Mouse (Mus musculus) cerebellum, adult 18-20 months (tissue): ENCODE data around the gene Cdk1.
"Not testable (repeated sequence)": the region's sequence is repeated elsewhere in the genome, so short reads cannot be mapped to it uniquely, and the experiment has no call there.

Experiments used
- DNase-seq, 2 experiments: peaks; one replicate each; pipeline ENCODE4 v3.0.0; 2021

Gene Cdk1

GRCm38 (mm10) chr10:69352212-69353085, at the start of gene Cdk1:
TSS of gene Cdk1 (minus strand) at chr10:69352938.
- peak; percentile 92 to 94 for DNase-seq

GRCm38 (mm10) chr10:69399814-69400385, 47.2 kb upstream of the Cdk1 start:
- DNase-seq, result no peak

- peak in 1 of 2 experiments; percentile 7 for DNase-seq
These were observed 46.2 kb upstream of the Cdk1 start, which contains the start of gene Ank3 for GRCm38 (mm10) chr10:69398763-69399590. TSS of gene Ank3 (plus strand) at chr10:69398773.

DNA sequence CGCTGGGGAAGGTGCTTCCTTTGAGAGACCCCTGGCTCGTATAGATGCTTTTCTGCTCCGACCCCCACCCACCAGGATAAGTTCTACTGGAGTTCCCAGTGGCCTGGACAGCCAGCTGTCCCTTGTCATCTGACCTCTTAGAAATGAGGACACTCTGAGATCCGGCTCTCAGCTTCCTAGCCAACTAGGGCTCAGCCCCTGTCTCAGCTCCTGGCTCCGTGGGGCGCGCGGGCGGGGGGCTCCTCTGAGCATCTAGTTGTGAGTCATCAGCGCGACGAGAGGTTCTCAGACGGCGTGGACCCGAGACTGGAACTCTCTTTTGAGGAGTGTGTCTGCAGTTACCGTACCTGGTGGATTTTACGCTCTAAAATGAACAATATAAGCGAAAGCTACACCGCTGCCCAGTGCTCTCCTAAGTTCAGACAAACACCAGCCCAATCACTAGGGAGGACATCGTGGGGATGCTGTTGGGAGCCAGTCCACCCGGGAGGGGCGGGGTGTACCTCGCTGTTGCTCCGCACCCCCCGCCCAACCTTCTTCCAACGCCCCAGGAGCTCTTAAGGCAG, 45.5 kb upstream of the Cdk1 start:
- peak in 1 of 2 experiments; percentile 1 for DNase-seq

- DNase-seq, result no peak
These were observed 36.8 kb upstream of the Cdk1 start for GRCm38 (mm10) chr10:69389511-69389910.

GRCm38 (mm10) chr10:69386767-69387166, 34.0 kb upstream of the Cdk1 start:
- no peak for DNase-seq

DNA sequence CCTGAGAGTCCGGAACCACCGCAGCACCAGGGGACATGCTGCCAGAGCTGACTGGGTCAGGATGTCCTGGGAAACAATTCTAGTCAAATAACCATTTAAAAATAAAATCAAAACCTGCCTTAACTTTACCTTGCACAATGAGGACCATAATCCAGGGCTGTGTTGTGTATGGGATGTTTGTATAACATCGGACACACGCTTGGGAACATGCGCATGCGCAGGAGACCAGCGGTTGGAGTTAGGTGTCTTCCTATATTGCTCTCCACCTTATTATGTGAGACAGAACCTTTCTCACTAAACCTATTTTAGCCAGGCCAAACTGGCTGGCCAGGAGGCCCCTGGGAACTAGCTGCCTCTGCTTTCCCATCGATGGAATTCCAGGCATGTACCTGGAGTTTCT, 32.4 kb upstream of the Cdk1 start:
- DNase-seq, result no peak

- DNase-seq, result no peak
These were observed 31.9 kb upstream of the Cdk1 start for GRCm38 (mm10) chr10:69384640-69385039.

DNA sequence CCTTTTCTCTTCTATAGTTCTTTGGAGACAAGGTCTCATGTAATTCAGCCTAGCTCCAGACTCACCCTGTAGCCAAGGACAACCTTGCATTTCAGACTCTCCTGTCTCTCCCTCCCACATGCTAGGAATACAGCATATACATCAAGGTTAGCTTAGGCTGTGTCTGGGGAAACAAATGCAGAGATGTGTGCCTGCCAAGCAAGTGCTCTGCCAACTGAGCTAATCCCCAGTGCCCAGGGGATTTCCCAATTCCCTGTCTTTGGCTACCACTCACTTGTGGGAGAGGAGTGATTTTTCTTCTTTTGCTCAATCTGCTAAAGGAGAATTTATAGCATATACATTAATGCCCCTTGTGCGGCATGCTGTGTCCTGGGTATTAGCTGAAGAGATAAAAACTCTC, 30.4 kb upstream of the Cdk1 start:
- no peak for DNase-seq

DNA sequence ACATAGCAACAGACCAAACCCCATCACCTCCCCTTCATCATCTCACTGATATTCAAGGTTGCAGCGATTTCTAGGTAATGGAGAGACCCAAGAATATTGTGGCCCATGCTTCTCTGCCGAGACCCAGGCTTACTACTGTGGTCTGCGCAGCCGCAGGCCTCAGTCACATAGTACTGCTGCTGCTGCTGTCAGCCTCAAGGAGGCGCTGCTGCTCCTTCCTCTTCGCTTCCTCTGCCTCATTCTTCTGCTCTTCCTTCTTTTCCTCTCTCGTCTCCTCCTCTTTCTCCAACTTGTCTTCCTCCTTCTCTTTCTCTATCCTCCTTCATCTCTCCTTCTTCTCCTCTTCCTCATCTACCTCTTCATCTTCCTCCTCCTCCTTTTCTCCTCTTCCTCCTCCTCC, 22.4 kb upstream of the Cdk1 start:
- no peak for DNase-seq

DNA sequence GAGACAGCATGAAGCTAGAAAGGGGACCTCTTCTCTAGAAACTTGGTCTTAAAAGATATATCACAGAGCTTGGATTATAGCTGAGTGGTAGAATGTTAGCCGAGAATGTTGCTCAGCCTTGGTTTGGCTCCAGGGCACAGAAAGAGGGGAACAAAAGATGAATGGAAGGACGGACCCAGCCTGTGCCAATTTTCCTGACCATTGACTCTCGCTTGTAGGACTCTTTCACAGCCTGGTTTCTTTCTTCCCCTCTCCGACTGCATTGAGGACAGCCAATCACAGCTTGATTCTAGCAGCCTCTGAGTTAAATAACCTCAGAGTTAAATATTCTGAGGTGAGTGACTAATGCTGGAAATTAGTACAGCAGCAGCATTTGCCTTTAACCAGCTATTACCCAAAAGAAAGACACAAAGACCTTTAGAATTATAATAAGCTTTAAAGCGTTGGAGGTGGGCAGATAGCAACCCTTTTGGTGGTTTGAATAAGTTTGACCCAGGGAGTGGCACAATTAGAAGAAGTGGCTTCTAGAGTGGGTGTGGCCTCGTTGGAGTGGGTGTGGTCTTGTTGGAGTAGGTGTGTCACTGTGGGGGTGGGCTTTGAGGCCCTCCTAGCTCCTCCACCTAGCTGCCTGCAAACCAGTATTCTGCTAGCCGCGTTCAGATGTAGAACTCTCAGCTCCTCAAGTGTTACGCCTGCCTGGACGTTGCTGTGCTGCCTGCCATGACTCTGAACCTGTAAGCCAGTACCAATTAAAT, 21.2 kb upstream of the Cdk1 start:
- no peak for DNase-seq

DNA sequence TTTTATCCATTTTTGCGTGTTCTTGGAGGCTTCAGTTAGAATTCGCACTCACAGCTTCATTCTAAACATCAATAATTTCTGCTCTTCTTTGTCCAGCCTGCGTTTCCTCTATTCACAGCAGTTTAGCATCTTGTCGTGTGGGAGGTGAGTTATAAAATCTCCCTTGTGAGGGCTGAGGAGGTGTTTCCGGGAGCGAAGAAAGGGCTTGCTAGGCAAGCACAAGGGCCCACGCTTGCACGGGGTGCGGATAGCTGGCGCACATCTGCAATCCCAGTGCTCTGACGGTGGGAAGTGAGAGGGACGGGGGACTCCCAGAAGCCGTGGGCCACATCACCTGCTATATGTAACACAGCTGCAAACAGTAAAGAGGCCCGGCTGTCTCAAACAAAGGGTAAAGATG, 19.3 kb upstream of the Cdk1 start:
- DNase-seq, result no peak

DNA sequence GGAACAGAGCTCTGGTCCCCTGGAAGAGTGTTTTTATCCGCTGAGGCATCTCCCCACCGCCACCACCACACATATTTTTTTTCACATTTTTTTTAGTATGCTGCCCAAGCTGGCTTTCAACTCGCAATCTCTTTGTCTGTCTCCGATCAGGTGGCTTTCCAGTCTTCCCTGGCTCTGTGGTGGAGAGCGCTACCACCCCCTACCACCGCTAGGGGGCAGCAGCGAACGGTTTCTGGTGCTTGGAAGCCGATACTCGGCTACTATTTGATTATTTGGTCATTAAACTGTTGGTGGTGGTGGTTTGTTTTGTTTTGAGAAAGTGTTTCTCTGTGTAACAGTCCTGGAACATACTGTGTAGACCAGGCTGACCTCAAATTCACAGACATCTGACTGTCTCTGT, 18.7 kb upstream of the Cdk1 start:
- peak; percentile 13 to 49 for DNase-seq

DNA sequence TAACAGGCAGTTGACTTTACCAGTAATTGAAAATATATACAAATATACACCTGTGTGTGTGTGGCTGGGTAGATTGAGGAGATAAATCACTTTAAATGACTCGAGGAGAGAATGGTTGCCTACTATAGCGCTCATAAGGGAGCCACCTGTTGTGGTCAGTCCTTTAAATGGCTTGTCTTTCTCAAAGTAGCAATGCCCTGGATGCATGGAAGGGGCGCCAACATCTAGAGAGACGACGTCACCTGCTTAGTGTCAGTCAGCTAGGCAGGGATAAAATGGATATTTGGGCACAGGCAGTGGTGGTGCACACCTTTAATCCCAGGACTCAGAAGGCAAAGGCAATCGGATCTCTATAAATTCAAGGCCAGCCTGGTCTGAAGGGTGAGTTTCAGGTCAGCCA, 16.6 kb upstream of the Cdk1 start:
- no peak for DNase-seq

DNA sequence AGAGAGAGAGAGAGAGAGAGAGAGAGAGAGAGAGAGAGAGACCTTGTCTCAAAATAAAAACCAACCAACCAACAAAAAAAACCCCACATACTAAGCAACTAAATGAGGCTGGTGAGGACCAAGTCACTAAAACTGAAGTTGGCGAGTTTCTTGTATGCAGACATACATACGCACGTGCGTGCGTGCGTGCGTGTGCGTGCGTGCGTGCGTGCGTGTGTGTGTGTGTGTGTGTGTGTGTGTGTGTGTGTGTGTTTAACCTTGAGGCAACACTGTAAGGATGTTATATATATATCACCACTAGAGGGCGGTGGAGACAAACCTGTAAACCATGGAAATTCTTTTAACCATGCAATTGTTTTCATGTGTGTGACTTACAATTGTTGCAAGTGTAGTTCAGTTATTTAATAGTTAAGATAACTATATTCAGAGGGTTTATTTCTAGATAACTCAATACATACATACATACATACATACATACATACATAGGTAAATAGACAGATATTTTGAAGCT, 14.2 kb upstream of the Cdk1 start:
- no peak for DNase-seq

DNA sequence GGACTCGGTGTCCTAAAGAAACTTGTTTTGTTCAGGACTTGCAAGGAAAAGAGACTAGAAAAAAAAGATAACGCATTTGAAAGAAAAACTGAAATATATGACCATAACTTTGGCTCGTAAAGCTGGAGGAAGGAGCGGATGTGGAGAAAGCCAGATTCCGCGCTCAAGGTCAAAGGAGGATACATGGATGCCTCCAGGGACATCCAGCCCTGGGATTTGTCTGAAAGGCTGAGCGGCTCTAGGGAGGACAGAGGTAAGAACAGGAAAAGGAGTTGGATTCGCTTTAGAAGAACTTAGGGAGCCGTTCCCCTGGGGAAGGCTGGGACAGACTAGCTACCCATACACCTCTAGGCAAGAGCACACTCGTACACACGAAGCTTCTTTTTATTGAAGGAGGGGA, 13.5 kb upstream of the Cdk1 start:
- DNase-seq, result no peak

GRCm38 (mm10) chr10:69359666-69360065, 6.9 kb upstream of the Cdk1 start:
- DNase-seq, result no peak

DNA sequence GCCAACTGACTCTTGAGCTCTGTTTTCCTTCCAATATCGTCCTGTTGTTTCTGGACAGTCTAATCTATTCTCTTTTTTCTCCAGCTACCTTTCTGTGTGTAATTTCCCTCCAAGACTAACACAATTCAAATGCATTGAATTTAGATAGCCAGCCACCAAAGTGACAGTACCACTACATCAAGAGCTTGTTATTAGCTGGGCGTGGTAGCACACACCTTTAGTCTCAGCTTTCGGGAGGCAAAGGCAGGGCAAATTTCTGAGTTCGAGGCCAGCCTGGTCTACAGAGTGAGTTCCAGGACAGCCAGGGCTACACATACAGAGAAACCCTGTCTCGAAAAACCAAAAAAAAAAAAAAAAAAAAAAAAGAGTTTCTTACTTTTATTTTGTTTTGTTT, 345 bp upstream of the Cdk1 start:
- not testable (repeated sequence) for DNase-seq

DNA sequence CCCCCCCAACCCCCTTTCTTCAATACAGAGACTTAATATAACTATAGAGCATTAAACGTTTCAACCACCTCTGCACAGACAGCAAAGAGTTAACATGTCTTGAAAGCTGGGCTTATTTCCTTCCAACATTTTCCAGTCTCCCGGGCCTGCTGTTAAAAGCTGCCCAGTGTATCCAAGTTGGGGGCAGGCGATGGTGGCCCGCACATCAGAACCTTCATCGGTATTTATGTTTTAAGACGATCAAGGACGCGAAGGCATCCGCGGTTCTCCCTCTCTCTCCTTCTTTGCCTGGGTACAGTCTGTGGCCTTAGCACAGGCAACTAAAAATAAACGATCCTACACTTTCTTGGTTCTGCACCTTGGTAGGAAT, 911 bp downstream of the Cdk1 start:
- no peak for DNase-seq

- DNase-seq, result no peak
These were observed 1.5 kb downstream of the Cdk1 start for GRCm38 (mm10) chr10:69351071-69351841.

DNA sequence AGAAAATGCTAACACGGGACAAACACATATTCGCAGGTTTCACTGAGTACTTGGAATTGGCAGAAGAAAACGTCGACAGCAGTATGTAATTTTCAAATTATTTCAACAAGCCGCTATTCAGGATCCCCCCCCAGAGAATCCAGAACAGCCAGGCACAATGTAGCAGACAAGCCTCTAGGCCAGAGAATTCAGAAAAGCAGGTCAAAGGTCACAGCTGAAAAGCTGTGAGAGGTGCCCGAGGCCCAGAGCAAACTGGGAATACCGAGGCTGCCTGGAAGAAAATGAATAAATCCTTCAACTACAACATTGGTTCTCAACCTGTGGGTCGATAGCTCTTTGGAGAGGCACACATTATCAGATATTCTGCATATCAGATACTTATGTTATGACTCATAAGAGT, 4.5 kb downstream of the Cdk1 start:
- no peak for DNase-seq

GRCm38 (mm10) chr10:69342328-69342727, 10.4 kb downstream of the Cdk1 start:
- DNase-seq, result no peak
